Mouse (Mus musculus) adrenal gland, adult 10 weeks (tissue): ENCODE results near the gene Lipo2. TPM values are rescaled to one million over a fixed set of nuclear protein-coding genes. Genes with fewer than 3 reads are reported as not detected.

Source experiments
- polyA plus RNA-seq: library from polyadenylated mRNA; stranded (reverse); fragments of 350-450 nt; fragmentation: Illumina TruSeq; extraction: RNeasy Lipid Tissue Mini Kit (QIAGEN cat#74804); gene quantifications from one replicate; pipeline ENCODE4 v1.2.3, GENCODE M21; 2014; ENCODE audit warnings: low read depth, low replicate concordance

Gene Lipo2
- not detected for polyA plus RNA-seq

GRCm38 (mm10) chr19:33751259-33751658 lies at the start of gene Lipo2:
TSS of gene Lipo2 (minus strand) at chr19:33751359.

DNA sequence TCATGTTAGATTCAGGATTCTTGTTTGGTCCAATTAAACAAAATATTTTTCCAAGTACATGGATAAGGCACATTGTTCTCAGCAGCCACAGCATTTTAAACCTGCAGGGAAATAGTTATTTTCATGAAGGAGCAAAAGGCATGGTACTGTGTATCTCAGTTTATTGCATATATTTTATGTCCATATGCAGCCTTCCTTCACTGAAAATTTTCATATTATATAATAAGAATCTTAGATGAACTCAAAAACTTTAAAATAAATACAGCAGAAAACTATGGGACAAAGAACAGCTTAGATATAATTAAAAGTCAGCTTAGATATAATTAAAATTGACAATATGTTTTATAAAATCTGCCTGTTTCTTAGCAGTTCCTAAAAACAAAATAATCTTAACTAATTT lies 36.2 kb upstream of the Lipo2 start, which contains the start of gene Lipo1:
Gene Lipo1, minus strand, starts transcription at position 101 of the 400 bp plus-strand sequence.

DNA sequence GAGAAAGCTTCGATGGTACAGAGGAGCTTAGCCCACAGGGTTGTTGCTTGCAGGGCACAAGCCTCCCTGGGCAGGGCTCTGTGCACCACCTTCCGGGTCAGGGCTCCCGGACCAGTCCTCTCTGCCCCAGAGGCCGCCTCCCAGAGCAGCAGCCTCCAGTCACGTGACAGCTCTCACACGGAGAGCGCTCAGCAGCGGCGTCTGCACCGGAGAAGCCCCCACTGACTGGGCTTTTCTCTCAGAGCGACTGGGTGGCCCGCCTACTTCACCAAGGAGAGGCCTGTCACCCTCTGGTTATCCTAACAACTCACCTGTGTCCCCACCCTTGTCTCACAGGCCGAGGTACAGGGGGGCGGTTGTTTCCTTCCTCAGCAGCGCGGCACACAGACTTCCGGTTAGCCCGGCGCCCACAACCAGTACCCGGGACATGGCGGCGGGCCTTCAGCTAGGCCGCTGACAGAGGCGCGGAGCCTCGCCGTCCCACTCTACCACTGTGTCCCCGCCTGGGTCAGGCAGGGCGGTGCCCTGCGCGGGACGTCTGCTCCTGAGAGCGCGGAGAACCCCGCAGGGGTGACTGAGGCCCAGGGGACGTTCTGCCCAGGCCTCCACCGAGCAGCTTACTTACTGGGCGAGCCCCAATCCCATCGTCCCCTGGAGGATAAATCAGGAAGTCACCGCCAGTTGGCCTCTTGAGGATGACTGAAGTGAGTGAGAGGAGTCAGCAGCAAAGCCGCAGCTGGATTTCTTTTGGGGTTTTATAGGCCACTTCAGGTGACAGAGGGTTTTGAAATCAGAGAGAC lies 10.3 kb upstream of the Lipo2 start, which contains the start of gene Lipo3:
Gene Lipo3, minus strand, starts transcription at position 665 of the 800 bp plus-strand sequence.

Other genes starting within 250 kb of the Lipo2 start
- not detected for gene Lipo4, start 233.6 kb downstream of the Lipo2 start, polyA plus RNA-seq
- not detected for gene Gm8978, start 126.1 kb downstream of the Lipo2 start, polyA plus RNA-seq
- 81.1 TPM for gene Lipo3, start 10.6 kb upstream of the Lipo2 start, polyA plus RNA-seq
- not detected for gene Lipo1, start 36.1 kb upstream of the Lipo2 start, polyA plus RNA-seq
- not detected for gene Lipf, start 209.8 kb upstream of the Lipo2 start, polyA plus RNA-seq